Mouse (Mus musculus) forebrain, embryonic 16.5 days (tissue): ENCODE results near the gene 1700008O03Rik. TPM values are rescaled to one million over a fixed set of nuclear protein-coding genes. Genes with fewer than 3 reads are reported as not detected.

Experiments
- ATAC-seq: fragments of 200-750 bp; cut with Nextera tagmentation; 2 replicates; pipeline ENCODE4 v1.8.0; 2017; ENCODE audit warnings: mild to moderate bottlenecking, moderate library complexity
- H3K27ac ChIP-seq: fragments of 300-500 bp; sonication (generic); 2 replicates; pipeline ENCODE4 v1.5.1; 2014; ENCODE audit warnings: low read length, control low read depth
- H3K27me3 ChIP-seq: fragments of 300-500 bp; sonication (generic); replicated peaks from 2 replicates; pipeline ENCODE4 v1.6.1; 2014; ENCODE audit warnings: low read length; ENCODE audit not compliant: control insufficient read depth, insufficient read depth
- H3K36me3 ChIP-seq: fragments of 300-500 bp; sonication (generic); 2 replicates; pipeline ENCODE4 v1.6.1; 2014; ENCODE audit not compliant: control insufficient read depth, insufficient read depth
- H3K4me1 ChIP-seq: fragments of 300-500 bp; sonication (generic); replicated peaks from 2 replicates; pipeline ENCODE4 v1.6.1; 2014; ENCODE audit warnings: low read length; ENCODE audit not compliant: control insufficient read depth, insufficient read depth
- H3K4me2 ChIP-seq: fragments of 300-500 bp; sonication (generic); 2 replicates; pipeline ENCODE4 v1.6.1; 2014; ENCODE audit warnings: mild to moderate bottlenecking, low read length, control low read depth
- H3K4me3 ChIP-seq: fragments of 300-500 bp; sonication (generic); replicated peaks from 2 replicates; pipeline ENCODE4 v1.5.1; 2014; ENCODE audit warnings: mild to moderate bottlenecking, low read length, control low read depth
- H3K9ac ChIP-seq: fragments of 300-500 bp; sonication (generic); replicated peaks from 2 replicates; pipeline ENCODE4 v1.6.1; 2014; ENCODE audit warnings: low read depth, low read length, control low read depth
- H3K9me3 ChIP-seq: fragments of 300-500 bp; sonication (generic); 2 replicates; pipeline ENCODE4 v1.6.1; 2016; ENCODE audit warnings: low read length; ENCODE audit not compliant: control insufficient read depth
- WGBS: fragments of 180-500 bp; shearing (Covaris S2); extraction: QIAGEN DNeasy Blood & Tissue Kit; methylation state at CpG from one replicate; pipeline ENCODE4 v1.1.7; 2014; 5-methylcytosine and 5-hydroxymethylcytosine counted together
- polyA plus RNA-seq: library from polyadenylated mRNA; unstranded; fragments of >200 nt; fragmentation: Nextera tagmentation; extraction: Ambion mirVana; gene quantifications from 2 replicates; pipeline ENCODE4 v1.2.1, GENCODE M21; 2015

The 1700008O03Rik gene
- polyA plus RNA-seq, 1 experiment from 2014 or later, result 2.3 TPM

GRCm38 (mm10) chr7:44383980-44384715, 1.5 kb downstream of the 1700008O03Rik start, which contains the start of gene Syt3:
Gene Syt3, plus strand, starts transcription at chr7:44384102.
- Histone ChIP-seq H3K9me3 (no peaks in the 10 kb centered on the region), H3K27ac (peak within 1 kb of the TSS; percentile 98), H3K4me3 (peak within 1 kb of the TSS; percentile 68), H3K9ac (peak within 1 kb of the TSS; percentile 79), H3K36me3 (no peaks in the 10 kb centered on the region), H3K4me1 (peaks cover 34% of the 10 kb centered on the region), H3K4me2 (peak within 1 kb of the TSS; percentile 95), H3K27me3 (no peaks in the 10 kb centered on the region)
- under 1% methylated on average over 27 of the region's 33 CpGs for WGBS
- peak; percentile 85 for ATAC-seq

- H3K4me1 ChIP-seq, result peaks cover 34% of the 10 kb centered on the region
- no peak overlapping the region for H3K9ac ChIP-seq
- 44% methylated on average over 12 of the region's 12 CpGs for WGBS
- peak; percentile 82 for ATAC-seq
- no peaks in the 10 kb centered on the region for H3K9me3 ChIP-seq
- H3K4me3 ChIP-seq, result no peak overlapping the region
- no peaks in the 10 kb centered on the region for H3K36me3 ChIP-seq
- peak overlapping the region; percentile 98 for H3K27ac ChIP-seq
- H3K4me2 ChIP-seq, result peak overlapping the region; percentile 24
- no peaks in the 10 kb centered on the region for H3K27me3 ChIP-seq
These were observed 3.1 kb downstream of the 1700008O03Rik start for GRCm38 (mm10) chr7:44382541-44382940.

- Histone ChIP-seq H3K27ac (no peak overlapping the region), H3K9ac (no peak overlapping the region), H3K4me2 (no peak overlapping the region), H3K4me1 (peaks cover 29% of the 10 kb centered on the region), H3K27me3 (no peaks in the 10 kb centered on the region), H3K36me3 (no peaks in the 10 kb centered on the region), H3K4me3 (no peak overlapping the region), H3K9me3 (no peaks in the 10 kb centered on the region)
- no peak for ATAC-seq
- WGBS, result 34% methylated on average over 4 of the region's 4 CpGs
These were observed 7.3 kb downstream of the 1700008O03Rik start for GRCm38 (mm10) chr7:44378290-44378689.

- no peaks in the 10 kb centered on the region for H3K36me3 ChIP-seq
- H3K4me1 ChIP-seq, result peaks cover 14% of the 10 kb centered on the region
- H3K9ac ChIP-seq, result no peak overlapping the region
- H3K27me3 ChIP-seq, result no peaks in the 10 kb centered on the region
- H3K4me3 ChIP-seq, result no peak overlapping the region
- 52% methylated on average over 3 of the region's 3 CpGs for WGBS
- H3K4me2 ChIP-seq, result no peak overlapping the region
- ATAC-seq, result no peak
- H3K9me3 ChIP-seq, result no peaks in the 10 kb centered on the region
- H3K27ac ChIP-seq, result no peak overlapping the region
These were observed 9.8 kb downstream of the 1700008O03Rik start for GRCm38 (mm10) chr7:44375793-44376192.

GRCm38 (mm10) chr7:44375207-44375606, 10.4 kb downstream of the 1700008O03Rik start:
- ATAC-seq, result no peak
- Histone ChIP-seq H3K9ac (peak overlapping the region; percentile 75), H3K27ac (peak overlapping the region; percentile 73; the same call in 1 of the 2 replicates), H3K27me3 (no peaks in the 10 kb centered on the region), H3K9me3 (no peaks in the 10 kb centered on the region), H3K4me2 (peak overlapping the region; percentile 84), H3K4me3 (peak overlapping the region; percentile 67), H3K4me1 (peaks cover 14% of the 10 kb centered on the region), H3K36me3 (no peaks in the 10 kb centered on the region)
- 2% methylated on average over 10 of the region's 10 CpGs for WGBS

- peak overlapping the region; percentile 75 for H3K9ac ChIP-seq
- no peaks in the 10 kb centered on the region for H3K36me3 ChIP-seq
- WGBS, result 0% methylated on average over 5 of the region's 5 CpGs
- H3K9me3 ChIP-seq, result no peaks in the 10 kb centered on the region
- no peaks in the 10 kb centered on the region for H3K27me3 ChIP-seq
- peaks cover 14% of the 10 kb centered on the region for H3K4me1 ChIP-seq
- H3K4me2 ChIP-seq, result peak overlapping the region; percentile 84
- ATAC-seq, result peak; percentile 17; the same call in 1 of the 2 replicates
- H3K27ac ChIP-seq, result peak overlapping the region; percentile 73
- peak overlapping the region; percentile 67 for H3K4me3 ChIP-seq
These were observed 10.9 kb downstream of the 1700008O03Rik start for GRCm38 (mm10) chr7:44374756-44375155.

GRCm38 (mm10) chr7:44373889-44374652, 11.5 kb downstream of the 1700008O03Rik start:
- Histone ChIP-seq H3K27me3 (no peaks in the 10 kb centered on the region), H3K36me3 (no peaks in the 10 kb centered on the region), H3K4me3 (peak overlapping the region; percentile 67), H3K4me2 (peak overlapping the region; percentile 84), H3K27ac (peak overlapping the region; percentile 73), H3K9ac (peak overlapping the region; percentile 75), H3K4me1 (peaks cover 14% of the 10 kb centered on the region), H3K9me3 (no peaks in the 10 kb centered on the region)
- WGBS, result 0% methylated on average over 19 of the region's 19 CpGs
- ATAC-seq, result peak; percentile 95

GRCm38 (mm10) chr7:44373460-44373859, 12.2 kb downstream of the 1700008O03Rik start:
- ATAC-seq, result no peak
- Histone ChIP-seq H3K27ac (no peak overlapping the region), H3K36me3 (no peaks in the 10 kb centered on the region), H3K9me3 (no peaks in the 10 kb centered on the region), H3K4me1 (peaks cover 14% of the 10 kb centered on the region), H3K9ac (peak overlapping the region; percentile 39), H3K27me3 (no peaks in the 10 kb centered on the region), H3K4me3 (peak overlapping the region; percentile 67), H3K4me2 (peak overlapping the region; percentile 84)
- 13% methylated on average over 7 of the region's 7 CpGs for WGBS

- no peak for ATAC-seq
- no peaks in the 10 kb centered on the region for H3K9me3 ChIP-seq
- WGBS, result 91% methylated on average over 8 of the region's 8 CpGs
These were observed 12.9 kb downstream of the 1700008O03Rik start for GRCm38 (mm10) chr7:44372678-44373077.

More at GRCm38 (mm10) chr7:44372678-44373077, 12.9 kb downstream of the 1700008O03Rik start:
- Histone ChIP-seq H3K36me3 (no peaks in the 10 kb centered on the region), H3K27ac (no peak overlapping the region), H3K9ac (no peak overlapping the region), H3K4me3 (no peak overlapping the region), H3K4me2 (no peak overlapping the region), H3K27me3 (no peaks in the 10 kb centered on the region), H3K4me1 (peaks cover 14% of the 10 kb centered on the region)
